Mouse (Mus musculus) heart, embryonic 13.5 days (tissue): Measurements from ENCODE around the gene Lalba. TPM values are rescaled to one million over a fixed set of nuclear protein-coding genes. Genes with fewer than 3 reads are reported as not detected.

Experiments
- ATAC-seq: fragments of 200-750 bp; cut with Nextera tagmentation; 2 replicates; pipeline ENCODE4 v1.8.0; 2017; ENCODE audit warnings: moderate TSS enrichment; ENCODE audit not compliant: insufficient number of reproducible peaks, low FRiP score, low TSS enrichment; ENCODE audit errors: extremely low read depth
- H3K27ac ChIP-seq: fragments of 300-500 bp; sonication (generic); replicated peaks from 2 replicates; pipeline ENCODE4 v1.5.1; 2015; ENCODE audit warnings: moderate library complexity, mild to moderate bottlenecking, inconsistent platforms
- H3K27me3 ChIP-seq: fragments of 300-500 bp; sonication (generic); replicated peaks from 2 replicates; pipeline ENCODE4 v1.6.1; 2015; ENCODE audit warnings: mild to moderate bottlenecking, inconsistent platforms
- H3K36me3 ChIP-seq: fragments of 300-500 bp; sonication (generic); 2 replicates; pipeline ENCODE4 v1.6.1; 2015; ENCODE audit warnings: mild to moderate bottlenecking, inconsistent platforms
- H3K4me1 ChIP-seq: fragments of 300-500 bp; sonication (generic); 2 replicates; pipeline ENCODE4 v1.6.1; 2015; ENCODE audit warnings: inconsistent platforms
- H3K4me2 ChIP-seq: fragments of 300-500 bp; sonication (generic); 2 replicates; pipeline ENCODE4 v1.6.1; 2015; ENCODE audit warnings: inconsistent platforms, mild to moderate bottlenecking, moderate library complexity
- H3K4me3 ChIP-seq: fragments of 300-500 bp; sonication (generic); 2 replicates; pipeline ENCODE4 v1.5.1; 2015; ENCODE audit warnings: moderate library complexity, mild to moderate bottlenecking, inconsistent platforms
- H3K9ac ChIP-seq: fragments of 300-500 bp; sonication (generic); 2 replicates; pipeline ENCODE4 v1.6.1; 2015; ENCODE audit warnings: inconsistent platforms, mild to moderate bottlenecking, moderate library complexity
- H3K9me3 ChIP-seq: fragments of 300-500 bp; sonication (generic); 2 replicates; pipeline ENCODE4 v1.6.1; 2016; ENCODE audit warnings: inconsistent platforms
- WGBS: fragments of 180-500 bp; shearing (Covaris S2); methylation state at CpG from one replicate; pipeline ENCODE4 v1.1.7; 2015; ENCODE audit warnings: mixed read lengths; 5-methylcytosine and 5-hydroxymethylcytosine counted together
- polyA plus RNA-seq: library from polyadenylated mRNA; unstranded; fragments of >200 nt; fragmentation: Nextera tagmentation; extraction: Ambion mirVana; gene quantifications from 2 replicates; pipeline ENCODE4 v1.2.1, GENCODE M21; 2015

The Lalba gene
- polyA plus RNA-seq, 1 experiment from 2014 or later = not detected

DNA sequence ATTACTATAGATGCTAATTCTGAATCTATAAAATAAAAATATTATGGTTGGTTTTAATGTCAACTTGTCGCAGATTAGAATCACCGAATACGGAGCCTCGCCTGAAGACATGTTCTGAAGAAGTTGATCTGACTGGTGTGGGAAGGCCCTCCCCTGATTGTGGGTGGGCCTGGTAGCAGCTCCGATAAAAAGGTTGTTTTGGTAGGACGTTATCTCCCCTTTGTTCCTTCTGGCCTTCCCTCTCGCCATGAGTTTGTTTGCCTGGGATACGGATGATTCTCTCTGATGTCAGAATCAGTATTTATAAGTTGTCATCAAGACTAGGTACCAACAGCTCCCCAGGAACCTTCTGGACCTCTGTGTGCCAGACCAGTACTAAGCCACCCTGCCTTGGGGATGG is 29.7 kb upstream of the Lalba start:
- no peak overlapping the region for H3K4me2 ChIP-seq
- ATAC-seq = no peak
- peaks cover 30% of the 10 kb centered on the region for H3K4me1 ChIP-seq
- H3K27me3 ChIP-seq = no peaks in the 10 kb centered on the region
- no peaks in the 10 kb centered on the region for H3K9me3 ChIP-seq
- H3K9ac ChIP-seq = no peak overlapping the region
- WGBS = 38% methylated on average over 8 of the region's 8 CpGs
- 0 out of 2 replicates have a peak, but pooled peaks cover 6% of the 10 kb centered on the region for H3K36me3 ChIP-seq
- H3K4me3 ChIP-seq = no peak overlapping the region
- H3K27ac ChIP-seq = no peak overlapping the region; the same call in 1 of the 2 replicates

DNA sequence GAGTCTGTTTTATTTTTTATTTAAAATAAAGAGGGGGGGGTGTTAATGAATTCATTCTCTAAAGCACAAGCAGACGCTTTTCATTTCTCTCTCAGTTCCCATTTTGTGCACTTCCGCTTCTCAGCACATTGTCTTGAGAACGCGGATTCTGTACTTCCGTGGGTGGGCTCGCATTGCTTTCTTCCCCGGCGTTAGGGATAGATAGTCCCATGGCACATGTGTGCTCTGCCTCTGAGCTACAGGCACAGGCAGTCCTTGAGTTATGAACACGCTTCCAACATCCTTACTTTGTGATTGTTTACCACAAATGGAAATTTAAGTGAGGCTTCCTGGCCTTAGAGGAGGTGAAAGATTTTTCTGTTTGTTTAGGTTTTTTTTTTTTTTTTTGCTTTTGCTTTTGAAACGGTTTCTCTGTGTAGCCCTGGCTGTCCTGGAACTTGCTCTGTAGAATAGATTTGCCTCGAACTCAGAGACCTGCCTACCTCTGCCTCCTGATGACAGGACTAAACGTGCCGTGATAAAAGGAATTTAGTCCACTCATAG is 28.9 kb upstream of the Lalba start:
- Histone ChIP-seq H3K4me1 (peaks cover 30% of the 10 kb centered on the region), H3K27ac (peak overlapping the region; percentile 15; the same call in 1 of the 2 replicates), H3K4me3 (no peak overlapping the region), H3K36me3 (0 out of 2 replicates have a peak, but pooled peaks cover 6% of the 10 kb centered on the region), H3K9me3 (no peaks in the 10 kb centered on the region), H3K4me2 (peak overlapping the region; percentile 68), H3K9ac (no peak overlapping the region), H3K27me3 (no peaks in the 10 kb centered on the region)
- no peak for ATAC-seq
- WGBS = 65% methylated on average over 13 of the region's 13 CpGs

DNA sequence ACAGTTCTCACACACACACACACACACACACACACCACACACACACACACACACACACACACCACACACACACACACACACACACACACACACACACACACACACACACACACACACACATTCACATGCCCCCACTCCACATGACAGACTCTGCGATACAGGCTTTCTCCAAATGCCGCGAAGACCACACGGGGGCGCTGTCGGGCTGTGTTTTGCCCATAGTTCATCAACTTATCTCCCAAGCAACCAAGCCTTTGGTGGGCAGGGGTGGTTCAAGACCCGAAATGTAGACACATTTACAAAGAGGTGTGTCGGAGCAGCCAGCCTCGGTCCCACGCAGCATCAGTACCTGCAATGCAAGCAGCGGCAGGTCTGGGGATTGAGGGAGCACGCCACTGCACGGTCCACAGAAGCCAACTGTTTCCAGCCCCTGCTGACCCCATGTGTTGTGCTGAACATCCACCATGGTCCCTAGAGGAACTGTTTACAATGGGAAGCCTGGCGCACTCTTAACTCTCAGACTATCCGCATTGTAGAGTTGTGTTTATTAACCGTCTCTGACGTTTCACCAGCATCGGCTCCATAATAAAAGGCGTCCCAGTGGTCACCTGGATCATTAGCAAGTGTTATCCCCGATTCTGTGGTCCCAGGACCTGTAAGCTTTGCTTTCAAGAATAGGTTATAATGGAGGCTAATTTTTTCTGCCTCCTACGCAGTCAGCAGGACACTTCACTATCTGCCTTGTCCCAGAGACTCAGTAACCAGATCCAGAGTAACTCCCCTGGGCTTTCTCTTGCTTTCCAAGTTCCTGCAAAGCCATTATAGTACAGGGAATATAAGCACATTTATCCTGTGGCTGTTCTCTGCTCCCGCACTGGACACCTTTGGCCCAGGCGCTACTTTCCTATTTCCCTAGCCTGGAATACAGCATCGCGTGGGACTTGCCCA is 28.2 kb upstream of the Lalba start:
- H3K36me3 ChIP-seq = 0 out of 2 replicates have a peak, but pooled peaks cover 4% of the 10 kb centered on the region
- peaks cover 30% of the 10 kb centered on the region for H3K4me1 ChIP-seq
- peak overlapping the region; percentile 68 for H3K4me2 ChIP-seq
- peak overlapping the region; percentile 8; the same call in 1 of the 2 replicates for H3K9ac ChIP-seq
- no peak for ATAC-seq
- H3K4me3 ChIP-seq = peak overlapping the region; percentile 40
- WGBS = 26% methylated on average over 25 of the region's 25 CpGs
- H3K27me3 ChIP-seq = no peaks in the 10 kb centered on the region
- peak overlapping the region; percentile 15; the same call in 1 of the 2 replicates for H3K27ac ChIP-seq
- no peaks in the 10 kb centered on the region for H3K9me3 ChIP-seq

DNA sequence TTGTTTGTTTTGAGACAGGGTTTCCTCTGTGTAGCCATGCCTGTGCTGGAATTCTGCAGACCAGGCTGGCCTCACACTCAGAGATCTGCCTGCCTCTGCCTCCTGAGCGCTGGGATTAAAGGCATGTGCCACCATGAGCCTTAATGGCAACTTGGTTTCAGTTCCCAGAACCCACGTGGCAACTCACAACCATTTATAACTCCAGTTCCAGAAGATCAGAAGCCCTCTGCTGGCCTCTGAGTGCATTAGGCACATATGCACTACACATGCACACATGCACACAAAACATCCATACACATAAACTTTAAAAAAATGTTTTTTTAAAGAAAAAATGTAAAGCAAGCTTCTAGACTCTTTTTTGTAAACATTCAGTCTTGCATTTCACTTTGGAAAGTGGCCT is 26.9 kb upstream of the Lalba start:
- Histone ChIP-seq H3K36me3 (no peaks in the 10 kb centered on the region), H3K27ac (no peak overlapping the region), H3K9ac (no peak overlapping the region), H3K4me1 (peaks cover 33% of the 10 kb centered on the region), H3K27me3 (peaks cover 5% of the 10 kb centered on the region; the same call in 1 of the 2 replicates), H3K9me3 (no peaks in the 10 kb centered on the region), H3K4me3 (no peak overlapping the region), H3K4me2 (no peak overlapping the region)
- ATAC-seq = no peak
- 59% methylated on average over 2 of the region's 2 CpGs for WGBS

DNA sequence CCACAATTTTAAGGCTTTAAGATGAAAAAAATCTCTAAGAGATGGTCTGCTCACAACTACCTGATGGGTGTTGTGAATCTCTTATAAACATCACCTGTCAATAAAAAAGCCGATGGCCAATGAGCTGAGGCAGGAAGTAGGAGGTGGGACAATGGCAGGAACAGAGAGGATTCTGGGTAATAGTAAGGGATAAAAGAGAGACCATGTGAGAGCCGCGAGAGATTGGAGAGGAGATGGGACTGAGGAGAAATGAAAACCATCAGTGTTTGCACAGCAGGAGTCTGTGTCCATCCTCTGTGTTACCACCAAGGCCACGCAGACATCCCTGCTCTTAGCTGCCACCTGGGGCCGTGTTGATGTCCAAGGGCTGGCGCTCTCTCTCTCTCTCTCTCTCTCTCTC is 24.8 kb upstream of the Lalba start:
- Histone ChIP-seq H3K4me3 (no peak overlapping the region), H3K4me2 (no peak overlapping the region), H3K9ac (no peak overlapping the region), H3K9me3 (no peaks in the 10 kb centered on the region), H3K36me3 (no peaks in the 10 kb centered on the region), H3K4me1 (peaks cover 21% of the 10 kb centered on the region), H3K27me3 (peaks cover 11% of the 10 kb centered on the region; the same call in 1 of the 2 replicates), H3K27ac (no peak overlapping the region)
- whole genome bisulfite sequencing = 78% methylated on average over 6 of the region's 6 CpGs
- ATAC-seq = no peak

DNA sequence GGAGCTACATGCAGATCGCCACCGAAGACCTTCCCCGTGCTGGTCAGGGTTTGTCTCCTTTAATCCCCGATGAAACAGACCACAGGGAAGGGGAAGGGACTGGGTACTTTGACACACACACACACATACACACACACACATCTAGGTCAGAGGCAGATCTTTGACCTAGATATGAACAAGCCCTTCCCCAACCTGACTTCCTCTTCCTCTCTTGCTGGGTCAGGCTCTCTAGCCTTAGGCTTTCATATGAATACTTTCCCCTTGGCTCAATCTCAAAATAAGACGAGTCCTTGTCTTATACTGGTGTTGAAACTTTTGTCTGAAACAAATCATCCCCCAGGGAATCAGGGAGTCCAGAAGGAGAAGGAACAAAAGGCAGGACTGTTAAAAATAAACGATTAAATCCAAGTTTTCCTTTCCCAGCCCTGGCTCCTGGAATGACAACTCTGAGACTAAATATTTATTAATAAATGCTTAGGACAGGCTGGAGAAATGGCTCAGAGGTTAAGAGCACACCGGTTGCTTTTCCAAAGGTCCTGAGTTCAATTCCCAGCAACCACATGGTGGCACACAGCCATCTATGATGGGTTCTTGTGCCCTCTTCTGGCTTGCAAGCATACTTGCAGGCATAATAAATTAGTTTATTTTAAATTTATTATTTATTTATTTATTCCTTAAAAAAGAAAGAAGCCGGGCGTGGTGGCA is 23.9 kb upstream of the Lalba start:
- Histone ChIP-seq H3K9me3 (no peaks in the 10 kb centered on the region), H3K36me3 (no peaks in the 10 kb centered on the region), H3K27ac (no peak overlapping the region), H3K4me1 (peaks cover 13% of the 10 kb centered on the region), H3K4me2 (no peak overlapping the region), H3K9ac (no peak overlapping the region), H3K27me3 (peaks cover 11% of the 10 kb centered on the region; the same call in 1 of the 2 replicates), H3K4me3 (no peak overlapping the region)
- ATAC-seq = no peak
- WGBS = 64% methylated on average over 9 of the region's 9 CpGs

DNA sequence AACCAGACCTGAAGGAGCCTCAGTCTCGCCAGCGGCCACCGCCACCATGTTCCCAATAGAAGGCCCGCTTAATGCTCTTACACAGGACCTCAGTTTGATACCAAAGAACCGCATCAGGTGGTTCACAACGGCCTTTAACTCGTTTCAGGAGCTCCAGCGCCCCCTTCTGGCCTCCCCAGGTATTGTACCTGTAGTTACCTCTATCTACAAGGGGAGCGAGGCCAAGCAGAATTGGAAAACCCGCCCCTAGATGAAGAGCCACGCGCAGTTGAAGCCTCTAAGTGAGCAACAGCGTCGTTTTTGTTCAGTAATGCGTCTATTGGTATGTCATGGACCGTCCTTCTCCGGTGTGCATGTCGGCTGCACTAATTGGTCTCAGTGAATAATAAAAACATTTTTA is 22.0 kb upstream of the Lalba start:
- no peak overlapping the region for H3K4me2 ChIP-seq
- ATAC-seq = no peak
- H3K27me3 ChIP-seq = peaks cover 15% of the 10 kb centered on the region; the same call in 1 of the 2 replicates
- H3K36me3 ChIP-seq = no peaks in the 10 kb centered on the region
- no peak overlapping the region for H3K27ac ChIP-seq
- no peak overlapping the region for H3K9ac ChIP-seq
- WGBS = 10% methylated on average over 18 of the region's 18 CpGs
- H3K4me1 ChIP-seq = 0 out of 2 replicates have a peak, but pooled peaks cover 3% of the 10 kb centered on the region
- H3K9me3 ChIP-seq = no peaks in the 10 kb centered on the region
- no peak overlapping the region for H3K4me3 ChIP-seq

DNA sequence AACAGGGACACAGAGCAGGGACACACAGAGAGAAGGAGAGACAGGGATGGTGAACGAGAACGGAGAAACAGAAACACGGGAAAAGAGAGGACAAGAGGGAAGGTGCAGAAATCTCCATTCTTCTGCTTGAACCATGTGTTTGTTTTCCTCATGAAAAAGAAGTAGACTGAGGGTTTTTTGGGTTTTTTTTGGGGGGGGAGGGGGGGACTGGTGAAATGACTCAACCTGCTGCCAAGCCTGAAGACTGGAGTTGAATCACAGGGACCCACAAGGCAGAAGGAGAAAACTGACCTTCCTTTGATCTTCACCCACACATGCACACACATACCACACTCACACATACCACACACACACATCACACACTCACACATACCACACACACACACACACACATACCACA is 20.8 kb upstream of the Lalba start:
- ATAC-seq = no peak
- Histone ChIP-seq H3K27me3 (peaks cover 15% of the 10 kb centered on the region; the same call in 1 of the 2 replicates), H3K9ac (no peak overlapping the region), H3K9me3 (no peaks in the 10 kb centered on the region), H3K4me3 (no peak overlapping the region), H3K36me3 (no peaks in the 10 kb centered on the region), H3K4me1 (0 out of 2 replicates have a peak, but pooled peaks cover 3% of the 10 kb centered on the region), H3K27ac (no peak overlapping the region), H3K4me2 (no peak overlapping the region)
- WGBS = 77% methylated on average over 3 of the region's 3 CpGs

DNA sequence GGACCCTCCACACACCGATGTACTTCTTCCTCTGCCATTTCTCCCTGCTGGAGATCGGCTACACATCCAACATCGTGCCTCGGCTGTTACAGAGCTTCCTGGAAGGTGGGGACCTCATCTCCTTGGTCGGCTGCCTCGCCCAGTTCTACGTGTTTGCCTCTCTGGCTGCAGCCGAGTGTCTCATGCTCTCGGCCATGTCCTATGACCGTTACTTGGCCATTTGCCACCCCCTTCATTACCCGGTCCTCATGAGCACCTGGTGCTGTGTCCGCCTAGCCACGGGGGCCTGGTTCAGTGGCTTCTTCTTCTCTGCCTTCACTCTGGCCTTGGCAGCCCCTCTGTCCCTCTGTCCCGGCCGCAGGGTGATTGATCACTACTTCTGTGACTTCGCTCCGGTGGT is 15.1 kb upstream of the Lalba start:
- WGBS = 74% methylated on average over 17 of the region's 17 CpGs

DNA sequence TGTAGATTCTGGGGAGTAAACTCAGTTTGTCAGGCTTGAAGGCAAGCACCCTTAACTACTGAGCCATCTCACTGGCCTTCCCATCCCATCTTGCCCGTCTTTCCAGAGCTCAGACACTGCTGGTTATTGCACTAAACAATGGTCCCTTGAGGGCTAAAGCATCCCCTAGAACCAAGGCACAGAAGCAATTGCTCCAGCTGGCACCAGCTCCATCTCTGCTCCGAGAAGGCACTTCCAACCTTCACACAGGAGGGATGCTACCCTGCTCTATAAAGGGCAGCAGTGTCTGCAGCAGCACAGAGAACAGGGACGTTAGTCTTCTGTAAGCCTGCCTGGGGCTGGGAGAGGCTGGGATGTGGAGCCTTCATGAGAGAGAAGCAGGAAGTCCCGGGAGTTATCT is 9.6 kb upstream of the Lalba start, which contains the start of gene Olfr279:
Gene Olfr279, plus strand, starts transcription at position 301 of the 400 bp plus-strand sequence.
- Histone ChIP-seq H3K36me3 (no peaks in the 10 kb centered on the region), H3K27me3 (no peaks in the 10 kb centered on the region), H3K9me3 (no peaks in the 10 kb centered on the region), H3K9ac (no peak within 1 kb of the TSS), H3K4me2 (no peak within 1 kb of the TSS), H3K4me1 (no peaks in the 10 kb centered on the region), H3K27ac (no peak within 1 kb of the TSS), H3K4me3 (no peak within 1 kb of the TSS)
- WGBS = 38% methylated on average over 4 of the region's 4 CpGs
- ATAC-seq = no peak

More for the DNA sequence above, 15.1 kb upstream of the Lalba start:
- Histone ChIP-seq H3K27ac (no peak overlapping the region), H3K9me3 (no peaks in the 10 kb centered on the region), H3K27me3 (peaks cover 4% of the 10 kb centered on the region; the same call in 1 of the 2 replicates), H3K4me3 (no peak overlapping the region), H3K4me2 (no peak overlapping the region), H3K9ac (no peak overlapping the region), H3K4me1 (no peaks in the 10 kb centered on the region), H3K36me3 (no peaks in the 10 kb centered on the region)
- no peak for ATAC-seq

DNA sequence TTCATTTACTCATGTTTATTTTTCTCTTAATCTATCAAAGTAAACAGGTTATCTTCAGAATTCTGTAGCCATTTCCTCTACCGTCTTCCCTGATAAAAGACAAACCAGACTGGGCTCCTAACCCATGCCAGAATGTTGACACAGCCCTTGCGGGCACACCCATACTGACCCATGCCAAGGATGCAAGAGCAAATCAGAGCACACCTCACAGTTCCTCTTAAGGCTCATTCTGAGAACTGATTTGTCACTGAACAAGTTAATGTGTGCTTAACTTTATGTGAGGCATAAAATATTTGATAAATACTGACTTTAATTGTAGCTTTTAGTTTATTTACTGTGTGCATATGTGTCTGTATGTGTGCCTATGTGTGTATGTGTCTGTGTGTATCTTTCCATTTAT is 8.8 kb upstream of the Lalba start:
- H3K9ac ChIP-seq = no peak overlapping the region
- 47% methylated on average over 2 of the region's 2 CpGs for WGBS
- H3K4me1 ChIP-seq = no peaks in the 10 kb centered on the region
- no peaks in the 10 kb centered on the region for H3K9me3 ChIP-seq
- H3K4me3 ChIP-seq = no peak overlapping the region
- H3K4me2 ChIP-seq = no peak overlapping the region
- no peak overlapping the region for H3K27ac ChIP-seq
- ATAC-seq = no peak
- H3K36me3 ChIP-seq = no peaks in the 10 kb centered on the region
- no peaks in the 10 kb centered on the region for H3K27me3 ChIP-seq
